Mouse (Mus musculus) small intestine, adult 2 months (tissue): ENCODE data around the gene Prss57. TPM values are rescaled to one million over a fixed set of nuclear protein-coding genes. Genes with fewer than 3 reads are reported as not detected.

Source experiments
- H3K27ac ChIP-seq: fragments of 200-500 bp; 2 replicates; pipeline ENCODE4 v1.5.1; 2012; ENCODE audit warnings: low read depth, low read length, control low read depth, inconsistent platforms; ENCODE audit not compliant: insufficient read depth
- H3K27me3 ChIP-seq: fragments of 200-500 bp; 2 replicates; pipeline ENCODE4 v1.6.1; 2012; ENCODE audit warnings: mild to moderate bottlenecking, moderate library complexity, low read length, inconsistent platforms; ENCODE audit not compliant: control insufficient read depth, insufficient read depth
- H3K36me3 ChIP-seq: fragments of 200-500 bp; 2 replicates; pipeline ENCODE4 v1.6.1; 2012; ENCODE audit warnings: mild to moderate bottlenecking, low read length, control low read depth, inconsistent platforms; ENCODE audit not compliant: control insufficient read depth, insufficient read depth
- H3K4me1 ChIP-seq: fragments of 200-500 bp; 2 replicates; pipeline ENCODE4 v1.6.1; 2012; ENCODE audit warnings: low read length, inconsistent platforms, mixed read lengths; ENCODE audit not compliant: control insufficient read depth, insufficient read depth, insufficient read length
- H3K4me3 ChIP-seq: fragments of 200-500 bp; 2 replicates; pipeline ENCODE4 v1.5.1; 2012; ENCODE audit warnings: low read depth, mild to moderate bottlenecking, control low read depth, inconsistent platforms, low read length, moderate library complexity
- CTCF ChIP-seq: fragments of 200-500 bp; IDR thresholded peaks from 2 replicates; pipeline ENCODE4 v1.5.1; 2012; ENCODE audit warnings: low read depth, mild to moderate bottlenecking, control low read depth, inconsistent platforms, low read length, moderate library complexity, mixed read lengths; ENCODE audit not compliant: insufficient replicate concordance, insufficient read length; ENCODE audit errors: extremely low read depth
- POLR2A ChIP-seq: fragments of 200-500 bp; IDR thresholded peaks from 2 replicates; pipeline ENCODE4 v1.6.1; 2012; ENCODE audit warnings: low read depth, mild to moderate bottlenecking, control low read depth, inconsistent platforms, low read length, moderate library complexity
- WGBS: fragments of 180-500 bp; shearing (Covaris S2); methylation state at CpG from one replicate; pipeline ENCODE4 v1.1.7; 2018; 5-methylcytosine and 5-hydroxymethylcytosine counted together
- polyA plus RNA-seq: library from polyadenylated mRNA; depleted of rRNA; stranded (reverse); fragments of >200 nt; gene quantifications from 2 replicates; pipeline ENCODE4 v1.2.3, GENCODE M21; 2012

The Prss57 gene
- polyA plus RNA-seq, 1 experiment, result 0.67 TPM

- TF ChIP-seq CTCF, result no peak
- TF ChIP-seq POLR2A, result no peak
- Histone ChIP-seq H3K36me3 (peaks cover 5% of the 10 kb centered on the region; the same call in 1 of the 2 replicates), H3K4me3 (no peak overlapping the region), H3K27ac (no peak overlapping the region), H3K4me1 (peaks cover 43% of the 10 kb centered on the region), H3K27me3 (no peaks in the 10 kb centered on the region)
- WGBS, result 90% methylated on average over 17 of the region's 17 CpGs
Measured at GRCm38 (mm10) chr10:79819606-79820005, 28.8 kb upstream of the Prss57 start.

- Histone ChIP-seq H3K4me3 (no peak overlapping the region), H3K4me1 (peaks cover 45% of the 10 kb centered on the region), H3K27me3 (no peaks in the 10 kb centered on the region), H3K27ac (no peak overlapping the region), H3K36me3 (peaks cover 2% of the 10 kb centered on the region; the same call in 1 of the 2 replicates)
- WGBS, result 56% methylated on average over 4 of the region's 4 CpGs
- TF ChIP-seq POLR2A, result no peak
- no peak for TF ChIP-seq CTCF
Measured at GRCm38 (mm10) chr10:79818225-79818624, 27.5 kb upstream of the Prss57 start.

GRCm38 (mm10) chr10:79817111-79817510, 26.4 kb upstream of the Prss57 start:
- no peaks in the 10 kb centered on the region for H3K27me3 ChIP-seq
- peaks cover 48% of the 10 kb centered on the region for H3K4me1 ChIP-seq
- H3K27ac ChIP-seq, result no peak overlapping the region
- H3K4me3 ChIP-seq, result no peak overlapping the region
- TF ChIP-seq CTCF, result no peak
- TF ChIP-seq POLR2A, result no peak
- WGBS, result 69% methylated on average over 2 of the region's 2 CpGs
- H3K36me3 ChIP-seq, result 0 out of 2 replicates have a peak, but pooled peaks cover 2% of the 10 kb centered on the region

- Histone ChIP-seq H3K27ac (no peak overlapping the region; the same call in 1 of the 2 replicates), H3K4me1 (peaks cover 50% of the 10 kb centered on the region), H3K4me3 (no peak overlapping the region), H3K36me3 (no peaks in the 10 kb centered on the region), H3K27me3 (no peaks in the 10 kb centered on the region)
- 53% methylated on average over 12 of the region's 12 CpGs for WGBS
- no peak for TF ChIP-seq CTCF
- no peak for TF ChIP-seq POLR2A
Measured at GRCm38 (mm10) chr10:79815671-79816494, 25.1 kb upstream of the Prss57 start.

GRCm38 (mm10) chr10:79814271-79814842, 23.6 kb upstream of the Prss57 start:
- no peaks in the 10 kb centered on the region for H3K36me3 ChIP-seq
- no peak for TF ChIP-seq POLR2A
- TF ChIP-seq CTCF, result no peak
- H3K4me3 ChIP-seq, result no peak overlapping the region
- peaks cover 38% of the 10 kb centered on the region for H3K4me1 ChIP-seq
- peak overlapping the region; percentile 83 for H3K27ac ChIP-seq
- no peaks in the 10 kb centered on the region for H3K27me3 ChIP-seq
- WGBS, result 59% methylated on average over 5 of the region's 5 CpGs

GRCm38 (mm10) chr10:79811736-79812637, 21.2 kb upstream of the Prss57 start:
- Histone ChIP-seq H3K4me3 (no peak overlapping the region), H3K27me3 (no peaks in the 10 kb centered on the region), H3K36me3 (no peaks in the 10 kb centered on the region), H3K27ac (no peak overlapping the region), H3K4me1 (peaks cover 30% of the 10 kb centered on the region)
- no peak for TF ChIP-seq POLR2A
- peak; percentile 98 for TF ChIP-seq CTCF
- WGBS, result 30% methylated on average over 15 of the region's 15 CpGs

GRCm38 (mm10) chr10:79808728-79809127, 18.0 kb upstream of the Prss57 start:
- Histone ChIP-seq H3K27ac (no peak overlapping the region), H3K36me3 (no peaks in the 10 kb centered on the region), H3K4me3 (no peak overlapping the region), H3K4me1 (peaks cover 5% of the 10 kb centered on the region), H3K27me3 (no peaks in the 10 kb centered on the region)
- TF ChIP-seq POLR2A (no peak), CTCF (no peak)
- 87% methylated on average over 11 of the region's 11 CpGs for WGBS
